Mouse (Mus musculus): ENCODE data around the gene Med16.

GRCm38 (mm10) chr10:79854801-79855541, 53.8 kb downstream of the Med16 start:
- no peak for TF ChIP-seq CTCF (IDR thresholded peaks at IDR 0.05; ENCODE audit: low read depth, low read length)
- TF ChIP-seq POLR2A (IDR thresholded peaks at IDR 0.05; ENCODE audit: borderline replicate concordance, low read depth, low read length): no peak

Data from bone marrow macrophage, adult 2 months (primary cell).